Mouse (Mus musculus): ENCODE measurements around the gene Lrrc4.

GRCm38 (mm10) chr6:28629866-28630265, 201.7 kb downstream of the Lrrc4 start:
- no peak for TF ChIP-seq CTCF (conservative IDR thresholded peaks at IDR 0.05; ENCODE audit: low read length)
- no peak for TF ChIP-seq NANOG (IDR thresholded peaks at IDR 0.05; ENCODE audit: borderline replicate concordance, low read length)
